ENCODE assay signal across 8 mouse cellular contexts in the genomic region with DNA sequence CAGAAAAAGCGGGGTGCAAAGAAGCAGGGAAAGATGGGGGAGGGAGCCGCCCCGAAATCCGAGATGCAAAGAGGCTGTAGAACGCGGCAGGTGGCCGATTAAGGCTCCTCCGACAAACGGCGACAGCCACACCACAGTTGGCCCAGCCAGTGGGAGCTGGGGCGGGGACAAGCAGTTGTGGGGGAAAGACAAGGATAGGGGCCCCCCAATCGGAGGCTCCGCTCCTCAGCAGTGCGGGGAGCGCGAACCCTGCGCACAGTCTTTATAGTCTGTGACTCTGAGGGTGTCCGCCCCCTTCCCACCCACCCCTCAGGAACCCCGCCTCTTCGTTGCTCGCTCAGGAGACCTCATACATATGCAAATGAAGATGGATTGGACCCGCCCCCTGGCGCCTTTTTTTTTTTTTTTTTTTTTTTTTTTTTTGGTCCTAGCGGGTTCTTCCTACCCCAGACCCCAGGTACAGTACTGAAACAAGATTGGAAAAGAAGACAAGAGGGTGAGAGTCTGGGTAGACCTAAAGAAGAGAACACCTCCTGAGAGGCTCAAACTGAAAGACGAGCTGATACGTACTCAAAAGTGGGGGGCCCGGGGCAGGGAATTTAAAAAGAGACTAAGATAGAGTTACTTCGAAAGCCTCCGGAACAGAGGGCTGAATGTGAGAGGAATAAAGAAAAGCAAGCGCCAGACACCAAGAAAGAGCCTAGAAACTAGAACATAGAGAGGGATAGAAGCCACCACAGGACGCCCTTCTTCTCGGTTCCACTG. TPM values are rescaled to one million over a fixed set of nuclear protein-coding genes. Genes with fewer than 3 reads are reported as not detected.
DNase-seq lines count a peak whose midpoint lies in the region; ATAC-seq lines count a peak whose summit lies in the region.

A gene (minus strand): TSS at position 217 of the 765 bp plus-strand sequence.

- H3K4me3 ChIP-seq in hindbrain, embryonic 14.5 days (replicated peaks; ENCODE audit: low read length): peak within 1 kb of the TSS; percentile 75
- H3K4me3 ChIP-seq in megakaryocyte, embryonic 14.5 days (replicated peaks): peak within 1 kb of the TSS; percentile 93

- H3K9me3 ChIP-seq in hindbrain, embryonic 14.5 days (ENCODE audit: control insufficient read depth, low read length): no peaks in the 10 kb centered on the region
- H3K9me3 ChIP-seq in megakaryocyte, embryonic 14.5 days: no peaks in the 10 kb centered on the region

- H3K36me3 ChIP-seq in hindbrain, embryonic 14.5 days (replicated peaks; ENCODE audit: control insufficient read depth, insufficient read depth): peaks cover 18% of the 10 kb centered on the region; the same call in 1 of the 2 replicates
- no peaks in the 10 kb centered on the region for H3K36me3 ChIP-seq in megakaryocyte, embryonic 14.5 days (replicated peaks; ENCODE audit: low read length)

- no peaks in the 10 kb centered on the region for H3K27me3 ChIP-seq in hindbrain, embryonic 14.5 days (ENCODE audit: control insufficient read depth, insufficient read depth, low read length)
- peaks cover 36% of the 10 kb centered on the region for H3K27me3 ChIP-seq in megakaryocyte, embryonic 14.5 days (replicated peaks)

- 4% methylated on average over 32 of the region's 32 CpGs for WGBS in hindbrain, embryonic 14.5 days

- peak within 1 kb of the TSS; percentile 99 for H3K4me2 ChIP-seq in hindbrain, embryonic 14.5 days (replicated peaks)

- ATAC-seq in hindbrain, embryonic 14.5 days (ENCODE audit: low FRiP score): peak; percentile 87

- H3K9ac ChIP-seq in hindbrain, embryonic 14.5 days: peak within 1 kb of the TSS; percentile 90

- H3K4me1 ChIP-seq in hindbrain, embryonic 14.5 days (replicated peaks; ENCODE audit: control insufficient read depth, insufficient read depth, low read length): peaks cover 10% of the 10 kb centered on the region
- peaks cover 63% of the 10 kb centered on the region for H3K4me1 ChIP-seq in megakaryocyte, embryonic 14.5 days

- DNase-seq in WW6 (ENCODE audit: low read depth, low spot score): peak; percentile 84
- peak; percentile 94 to 95 for DNase-seq in cerebellum, postnatal 25 days
- DNase-seq in frontal cortex, postnatal 36 days (ENCODE audit: low spot score in 2 of 2): peak; percentile 74 to 77
- peak; percentile 83 for DNase-seq in hindbrain, embryonic 14.5 days (ENCODE audit: low spot score)
- peak; percentile 43 to 74 for DNase-seq in left cerebral cortex, adult 9 months (ENCODE audit: low spot score in 2 of 2)
- peak; percentile 78 for DNase-seq in right cerebral cortex, postnatal 14 days
- peak; percentile 35 for DNase-seq in urinary bladder, postnatal 25 days (ENCODE audit: low spot score)

- H3K27ac ChIP-seq in hindbrain, embryonic 14.5 days: peak within 1 kb of the TSS; percentile 83

RNA-seq across cellular contexts. Expression of the gene that starts here (rescaled TPM):
- 72.1 and 94.2 TPM in 2 replicates for polyA plus RNA-seq in hindbrain, embryonic 14.5 days (2014; fragmentation: Nextera tagmentation; extraction: Ambion mirVana)
- polyA plus RNA-seq in megakaryocyte, embryonic 14.5 days (2012; ENCODE audit: insufficient read depth, low replicate concordance): 2.8 and 4.2 TPM in 2 replicates

Comparison
In these comparisons a context has a peak if more than half of its experiments do, and no peak if none do; other contexts are left out.
1. Peak in every context shown above with its lines: DNase-seq, ATAC-seq, H3K4me3 ChIP-seq and H3K27ac ChIP-seq.
2. RNA of the gene that starts here (polyA plus RNA-seq): 72.1 to 94.2 TPM in hindbrain, embryonic 14.5 days; 2.8 to 4.2 TPM in megakaryocyte, embryonic 14.5 days; every median in the first group is over 10 times any median in the second.
3. DNase-seq: peak in every context shown above with its lines; median percentile 94 in cerebellum, postnatal 25 days; 84 in WW6; 83 in hindbrain, embryonic 14.5 days; 78 in right cerebral cortex, postnatal 14 days; 76 in frontal cortex, postnatal 36 days; 58 in left cerebral cortex, adult 9 months; 35 in urinary bladder, postnatal 25 days.